Mouse (Mus musculus) adrenal gland, postnatal 36 days (tissue): ENCODE data around the gene Agbl5. TPM values are rescaled to one million over a fixed set of nuclear protein-coding genes. Genes with fewer than 3 reads are reported as not detected.

Experiments
- DNase-seq, 2 experiments: peaks; one replicate each; pipeline ENCODE4 v3.0.0; 2021; ENCODE audit warnings: mixed read lengths in 1 of 2
- total RNA-seq, 2 experiments: library from RNA; stranded (reverse); gene quantifications; 2 replicates each; pipeline ENCODE4 v1.2.3; 2021

The Agbl5 gene
- total RNA-seq, 2 experiments from 2014 or later = 6.6 to 12.2 TPM

- DNase-seq = no peak
These were observed 63.2 kb downstream of the Agbl5 start for GRCm38 (mm10) chr5:30951706-30952105.

DNA sequence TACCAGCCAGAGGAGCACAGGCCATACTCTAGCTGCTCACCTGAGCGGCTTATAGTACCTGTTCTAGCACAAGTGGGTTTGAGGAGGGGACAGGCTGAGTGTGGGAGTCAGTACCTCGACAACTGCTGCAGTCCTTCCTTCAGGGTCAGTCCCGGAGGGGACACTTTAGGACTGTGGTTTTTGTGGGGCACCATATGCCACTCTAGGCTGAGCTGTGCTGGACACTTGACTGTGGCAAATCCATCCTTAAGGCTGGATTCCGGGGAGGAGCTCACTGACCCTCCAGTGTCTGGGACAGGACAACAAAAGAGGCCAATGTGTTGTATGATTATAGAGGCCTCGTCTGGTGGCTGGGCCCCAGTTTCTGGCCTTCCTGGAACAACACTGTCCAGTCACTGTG, 64.1 kb downstream of the Agbl5 start:
- DNase-seq = no peak

DNA sequence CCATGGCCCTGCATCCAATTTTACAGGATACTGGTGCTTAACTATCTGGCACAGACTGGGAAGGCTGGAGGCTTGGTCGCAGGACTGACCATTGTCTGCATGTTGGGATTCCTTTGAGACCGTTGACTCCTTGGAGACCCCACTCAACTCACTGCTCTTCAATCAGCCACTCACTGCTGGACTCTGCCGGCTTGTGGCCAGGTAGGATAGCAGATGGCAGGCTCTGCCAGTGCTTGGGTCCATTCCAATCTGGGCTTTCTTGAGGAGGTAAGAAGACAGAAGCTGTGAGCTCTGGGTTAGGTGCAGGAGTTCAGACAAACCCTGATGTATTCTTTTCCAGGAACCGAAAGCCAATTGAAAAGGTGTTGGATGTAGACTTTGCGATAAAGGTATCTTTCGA, 65.6 kb downstream of the Agbl5 start:
- no peak for DNase-seq

DNA sequence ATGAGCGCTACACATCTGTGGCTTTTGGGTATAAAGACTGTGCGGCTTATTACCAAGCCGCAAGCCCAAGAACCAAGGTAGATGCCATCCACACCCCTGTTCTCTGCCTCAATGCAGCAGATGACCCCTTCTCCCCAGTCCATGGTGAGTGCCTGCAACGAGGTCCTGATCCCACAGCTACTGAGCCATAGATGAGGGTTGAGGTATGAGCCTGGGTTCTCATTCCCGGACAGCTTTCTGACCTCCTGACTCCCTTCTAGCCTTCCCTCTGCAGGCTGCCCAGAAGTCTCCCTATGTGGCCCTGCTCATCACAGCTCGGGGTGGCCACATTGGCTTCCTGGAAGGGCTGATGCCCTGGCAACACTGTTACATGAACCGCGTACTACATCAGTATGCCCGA, 66.1 kb downstream of the Agbl5 start:
- no peak for DNase-seq

GRCm38 (mm10) chr5:30955751-30956150, 67.3 kb downstream of the Agbl5 start:
- DNase-seq = no peak

Other genes with a start within 250 kb of the Agbl5 start
- gene Slc35f6, start 240.8 kb upstream of the Agbl5 start, total RNA-seq = 10 to 100 TPM; 40.0 to 47.2 TPM
- gene Cenpa, start 221.9 kb upstream of the Agbl5 start, total RNA-seq = 10 to 100 TPM; 10.2 to 11.9 TPM
- 1 to 10 TPM in 1 of 2 experiments, under 1 TPM in 1; 0.86 to 1.1 TPM for gene Dpysl5, start 177.1 kb upstream of the Agbl5 start, total RNA-seq
- gene Mapre3, start 74.1 kb upstream of the Agbl5 start, total RNA-seq = 10 to 100 TPM; 48.9 to 52.2 TPM
- gene Tmem214, start 20.7 kb upstream of the Agbl5 start, total RNA-seq = 10 to 100 TPM; 49.6 to 55.0 TPM
- 100 to 1,000 TPM; 211 to 228 TPM for gene Ost4, start 19.1 kb downstream of the Agbl5 start, total RNA-seq
- 10 to 100 TPM; 49.8 to 56.0 TPM for gene Emilin1, start 24.7 kb downstream of the Agbl5 start, total RNA-seq
- gene Khk, start 32.7 kb downstream of the Agbl5 start, total RNA-seq = 10 to 100 TPM; 37.5 to 64.9 TPM
- 1 to 10 TPM in 1 of 2 experiments, under 1 TPM in 1; 0.89 to 1.3 TPM for gene Cgref1, start 56.9 kb downstream of the Agbl5 start, total RNA-seq
- 100 to 1,000 TPM; 121 to 157 TPM for gene Preb, start 71.7 kb downstream of the Agbl5 start, total RNA-seq
- gene Tcf23, start 80.0 kb downstream of the Agbl5 start, total RNA-seq = 1 to 10 TPM; 1.1 to 2.8 TPM
- 100 to 1,000 TPM; 106 to 128 TPM for gene Atraid, start 159.6 kb downstream of the Agbl5 start, total RNA-seq
- gene Slc5a6, start 160.2 kb downstream of the Agbl5 start, total RNA-seq = 10 to 100 TPM; 26.6 to 30.3 TPM
- 10 to 100 TPM; 22.9 to 29.7 TPM for gene Cad, start 166.1 kb downstream of the Agbl5 start, total RNA-seq
- not detected for gene Dnajc5g, start 217.6 kb downstream of the Agbl5 start, total RNA-seq
- gene Slc30a3, start 219.5 kb downstream of the Agbl5 start, total RNA-seq = not detected
- under 1 TPM in 1 of 2 experiments, not detected in 1; 0.20 TPM for gene Trim54, start 228.0 kb downstream of the Agbl5 start, total RNA-seq